Mouse (Mus musculus): Measurements from ENCODE around the gene Inha. TPM values are rescaled to one million over a fixed set of nuclear protein-coding genes. Genes with fewer than 3 reads are reported as not detected.

The Inha gene
- total and polyA plus RNA-seq, 3 experiments = not detected

DNA sequence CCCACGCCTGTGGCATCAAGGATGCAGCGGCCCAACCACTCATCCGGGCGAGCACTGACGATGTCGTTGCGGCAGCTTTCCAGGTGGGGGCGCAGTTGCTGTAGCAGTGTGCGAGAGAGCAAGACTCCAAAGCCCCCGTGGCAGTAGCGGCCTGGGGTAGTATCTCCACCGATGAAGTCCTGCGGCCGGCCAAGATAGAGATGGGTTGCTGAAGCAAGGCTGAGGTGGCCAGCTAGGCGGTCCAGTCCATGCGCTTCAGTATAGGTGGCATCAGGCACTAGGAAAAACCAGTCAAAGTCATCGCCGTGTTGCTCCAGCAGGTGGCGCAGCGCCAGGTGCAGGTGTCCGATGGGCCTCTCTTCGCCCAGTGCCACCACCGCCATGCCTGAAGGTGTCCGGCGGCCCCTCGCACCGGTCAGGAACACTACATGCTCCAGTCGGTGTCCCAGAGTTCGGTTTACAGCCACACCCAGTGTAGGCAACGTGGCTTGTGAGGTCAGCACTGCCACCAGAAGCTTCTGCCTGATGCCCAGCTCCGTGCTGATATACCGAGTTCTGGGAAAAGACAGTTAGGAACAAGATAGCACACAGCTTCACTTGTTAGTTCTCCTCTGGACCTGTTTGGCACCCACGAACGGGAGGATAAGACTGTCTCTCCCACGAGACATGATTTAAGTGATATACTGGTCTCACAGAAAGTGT is 29.5 kb upstream of the Inha start (continued):
- no peak for TF ChIP-seq RCOR1 (IDR thresholded peaks at IDR 0.05; ENCODE audit: low read depth, low read length)
- TF ChIP-seq ETS1 (IDR thresholded peaks at IDR 0.05; ENCODE audit: low read depth, low read length) = no peak
- no peak for TF ChIP-seq TBP (IDR thresholded peaks at IDR 0.05; ENCODE audit: low read depth, low read length)
- TF ChIP-seq EP300 (IDR thresholded peaks at IDR 0.05; ENCODE audit: low read depth in 1 of 2, low read length in 2 of 2) = 0 out of 4 replicates have a peak, but pooled peaks have one; percentile 20 to 26
- TF ChIP-seq HCFC1 (IDR thresholded peaks at IDR 0.05; ENCODE audit: low read depth, low read length) = no peak
- no peak for TF ChIP-seq TCF12 (IDR thresholded peaks at IDR 0.05; ENCODE audit: low read depth, low read length)
- TF ChIP-seq USF1 (IDR thresholded peaks at IDR 0.05; ENCODE audit: low read depth, low read length) = no peak
- no peak for TF ChIP-seq POLR2A (IDR thresholded peaks at IDR 0.05; ENCODE audit: control insufficient read depth in 1 of 2, insufficient read depth in 1 of 2, low read depth in 1 of 2, low read length in 2 of 2, poor library complexity in 1 of 2)
- no peak for TF ChIP-seq MAX (IDR thresholded peaks at IDR 0.05; ENCODE audit: low read length)
- TF ChIP-seq BHLHE40 (IDR thresholded peaks at IDR 0.05; ENCODE audit: borderline replicate concordance, low read depth, low read length) = no peak
- no peak for TF ChIP-seq NELFE (IDR thresholded peaks at IDR 0.05; ENCODE audit: low read depth, low read length)
- TF ChIP-seq UBTF (IDR thresholded peaks at IDR 0.05; ENCODE audit: borderline replicate concordance, insufficient read depth, low read depth, low read length) = no peak
- TF ChIP-seq MYB (IDR thresholded peaks at IDR 0.05; ENCODE audit: low read depth, low read length) = no peak
- no peak for TF ChIP-seq ELF1 (IDR thresholded peaks at IDR 0.05; ENCODE audit: low read depth, low read length)
- no peak for TF ChIP-seq POLR2AphosphoS2 (IDR thresholded peaks at IDR 0.05; ENCODE audit: low read length)
- TF ChIP-seq MXI1 (IDR thresholded peaks at IDR 0.05; ENCODE audit: low read depth, low read length) = peak; percentile 57; the same call in 1 of the 2 replicates
- TF ChIP-seq RAD21 (IDR thresholded peaks at IDR 0.05; ENCODE audit: low read depth, low read length) = peak; percentile 15; the same call in 1 of the 2 replicates

DNA sequence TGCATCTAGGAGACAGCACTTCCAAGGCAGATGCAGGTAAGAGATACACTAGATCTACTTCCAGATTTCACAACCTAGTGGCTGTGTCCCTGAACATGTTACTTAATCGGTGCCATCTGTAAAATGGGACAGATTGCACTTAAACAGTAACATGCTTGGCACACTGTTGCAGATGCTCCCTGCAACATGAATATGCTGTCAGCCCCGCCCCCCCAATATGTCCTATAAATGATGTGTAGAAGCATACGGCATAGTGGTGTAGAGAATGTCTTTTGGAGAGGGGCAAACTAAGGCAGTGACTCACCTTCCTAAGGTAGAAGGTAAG is 28.9 kb upstream of the Inha start:
- H3K9ac ChIP-seq (ENCODE audit: control insufficient read depth, low read depth, low read length, poor library complexity, severe bottlenecking) = peak overlapping the region; percentile 89; the same call in 1 of the 2 replicates
- no peak for TF ChIP-seq NELFE (IDR thresholded peaks at IDR 0.05; ENCODE audit: low read depth, low read length)
- TF ChIP-seq CHD2 (IDR thresholded peaks at IDR 0.05; ENCODE audit: low read length) = no peak
- TF ChIP-seq TAL1 (IDR thresholded peaks at IDR 0.05; ENCODE audit: low read length) = no peak
- no peak for TF ChIP-seq ZNF384 (IDR thresholded peaks at IDR 0.05; ENCODE audit: low read depth, low read length)
- TF ChIP-seq RAD21 (IDR thresholded peaks at IDR 0.05; ENCODE audit: low read depth, low read length) = no peak
- no peak for TF ChIP-seq CTCF (IDR thresholded peaks at IDR 0.05 in 2 of 3, conservative IDR thresholded peaks at IDR 0.05 in 1 of 3; ENCODE audit: control insufficient read depth in 1 of 3, insufficient read depth in 1 of 3, low read depth in 2 of 3, low read length in 3 of 3, poor library complexity in 1 of 3, severe bottlenecking in 1 of 3)
- no peak for TF ChIP-seq ZMIZ1 (IDR thresholded peaks at IDR 0.05; ENCODE audit: low read depth, low read length)
- no peak for TF ChIP-seq HCFC1 (IDR thresholded peaks at IDR 0.05; ENCODE audit: low read depth, low read length)
- no peak for TF ChIP-seq CHD1 (IDR thresholded peaks at IDR 0.05; ENCODE audit: low read depth, low read length)
- no peak for TF ChIP-seq POLR2AphosphoS5 (IDR thresholded peaks at IDR 0.05; ENCODE audit: borderline replicate concordance, low read depth, low read length)
- no peak for TF ChIP-seq ELF1 (IDR thresholded peaks at IDR 0.05; ENCODE audit: low read depth, low read length)
- no peak for TF ChIP-seq MYB (IDR thresholded peaks at IDR 0.05; ENCODE audit: low read depth, low read length)
- no peak for TF ChIP-seq USF1 (IDR thresholded peaks at IDR 0.05; ENCODE audit: low read depth, low read length)
- no peak for TF ChIP-seq ETS1 (IDR thresholded peaks at IDR 0.05; ENCODE audit: low read depth, low read length)
- TF ChIP-seq TCF12 (IDR thresholded peaks at IDR 0.05; ENCODE audit: low read depth, low read length) = no peak
- TF ChIP-seq ZC3H11A (IDR thresholded peaks at IDR 0.05; ENCODE audit: low read depth, low read length) = no peak
- TF ChIP-seq BHLHE40 (IDR thresholded peaks at IDR 0.05; ENCODE audit: borderline replicate concordance, low read depth, low read length) = no peak
- 0 out of 4 replicates have a peak, but pooled peaks cover 0 to 4% of the 10 kb centered on the region in 2 experiments for H3K4me1 ChIP-seq (ENCODE audit: control insufficient read depth in 1 of 2, insufficient read depth in 2 of 2, low read length in 2 of 2)
- no peaks in the 10 kb centered on the region for H3K27me3 ChIP-seq (ENCODE audit: control insufficient read depth in 1 of 2, insufficient read depth in 2 of 2, low read length in 2 of 2)
- no peak overlapping the region for H3K27ac ChIP-seq (ENCODE audit: control insufficient read depth, low read depth, low read length)
- H3K79me2 ChIP-seq (ENCODE audit: control insufficient read depth, insufficient read depth, low read length, poor library complexity) = peaks cover 3% of the 10 kb centered on the region; the same call in 1 of the 2 replicates
- peaks cover 0 to 5% of the 10 kb centered on the region in 2 experiments; a peak in 3 of 4 replicates for H3K36me3 ChIP-seq (ENCODE audit: control insufficient read depth in 1 of 2, insufficient read depth in 2 of 2, low read length in 2 of 2)
- no peak for DNase-seq (ENCODE audit: low read depth, low spot score)
- peak overlapping the region; percentile 86 to 90 for H3K4me3 ChIP-seq (ENCODE audit: control insufficient read depth in 1 of 2, insufficient read depth in 1 of 2, low read depth in 2 of 2, low read length in 2 of 2)
- no peaks in the 10 kb centered on the region for H3K9me3 ChIP-seq (replicated peaks; ENCODE audit: insufficient read depth, low read length)
